Mouse (Mus musculus) hindbrain, embryonic 16.5 days (tissue): Measurements from ENCODE around the gene Ywhaq. TPM values are rescaled to one million over a fixed set of nuclear protein-coding genes. Genes with fewer than 3 reads are reported as not detected.

Experiments used
- ATAC-seq: fragments of 200-750 bp; cut with Nextera tagmentation; 2 replicates; pipeline ENCODE4 v1.8.0; 2017; ENCODE audit warnings: moderate TSS enrichment, moderate library complexity
- H3K27ac ChIP-seq: fragments of 300-500 bp; sonication (generic); 2 replicates; pipeline ENCODE4 v1.5.1; 2014; ENCODE audit warnings: low read depth, mild to moderate bottlenecking, control low read depth, low read length, moderate library complexity
- H3K27me3 ChIP-seq: fragments of 300-500 bp; sonication (generic); replicated peaks from 2 replicates; pipeline ENCODE4 v1.6.1; 2014; ENCODE audit warnings: low read length; ENCODE audit not compliant: control insufficient read depth, insufficient read depth
- H3K36me3 ChIP-seq: fragments of 300-500 bp; sonication (generic); 2 replicates; pipeline ENCODE4 v1.6.1; 2014; ENCODE audit warnings: mild to moderate bottlenecking, low read length, moderate library complexity, mixed read lengths; ENCODE audit not compliant: control insufficient read depth, insufficient read depth
- H3K4me1 ChIP-seq: fragments of 300-500 bp; sonication (generic); 2 replicates; pipeline ENCODE4 v1.6.1; 2014; ENCODE audit warnings: low read depth, low read length; ENCODE audit not compliant: control insufficient read depth, insufficient read depth
- H3K4me2 ChIP-seq: fragments of 300-500 bp; sonication (generic); 2 replicates; pipeline ENCODE4 v1.6.1; 2014; ENCODE audit warnings: mild to moderate bottlenecking, low read length, control low read depth, moderate library complexity
- H3K4me3 ChIP-seq: fragments of 300-500 bp; sonication (generic); 2 replicates; pipeline ENCODE4 v1.5.1; 2014; ENCODE audit warnings: mild to moderate bottlenecking, low read length, control low read depth, moderate library complexity
- H3K9ac ChIP-seq: fragments of 300-500 bp; sonication (generic); 2 replicates; pipeline ENCODE4 v1.6.1; 2014; ENCODE audit warnings: low read depth, mild to moderate bottlenecking, control low read depth, low read length, moderate library complexity
- H3K9me3 ChIP-seq: fragments of 300-500 bp; sonication (generic); 2 replicates; pipeline ENCODE4 v1.6.1; 2014; ENCODE audit warnings: mild to moderate bottlenecking, low read length, moderate library complexity; ENCODE audit not compliant: control insufficient read depth
- WGBS: fragments of 180-500 bp; shearing (Covaris S2); extraction: QIAGEN DNeasy Blood & Tissue Kit; methylation state at CpG from one replicate; pipeline ENCODE4 v1.1.7; 2014; 5-methylcytosine and 5-hydroxymethylcytosine counted together
- polyA plus RNA-seq: library from polyadenylated mRNA; unstranded; fragments of >200 nt; fragmentation: Nextera tagmentation; extraction: Ambion mirVana; gene quantifications from 2 replicates; pipeline ENCODE4 v1.2.1, GENCODE M21; 2015

Ywhaq gene
- polyA plus RNA-seq, 1 experiment from 2014 or later, result 1,184 TPM

DNA sequence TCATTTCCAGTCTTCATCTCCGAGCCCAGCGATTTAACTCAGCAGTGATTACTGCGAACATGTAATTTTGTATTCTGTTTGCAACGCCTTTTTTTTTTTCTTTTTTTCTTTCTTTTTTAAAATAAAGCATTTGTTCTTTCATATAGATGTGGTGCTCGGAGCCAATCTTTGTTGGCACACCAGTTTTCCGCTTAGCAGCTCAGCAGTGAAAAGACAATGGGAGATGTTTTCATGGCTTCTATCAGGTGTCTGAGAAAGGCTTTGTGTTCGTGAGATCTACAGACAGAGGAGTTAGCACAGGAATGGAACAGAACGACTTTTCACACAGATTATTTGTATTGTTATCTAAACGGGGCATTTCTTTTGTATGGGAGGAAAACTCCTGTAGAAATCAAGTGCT lies 22.0 kb upstream of the Ywhaq start:
- Histone ChIP-seq H3K9ac (no peak overlapping the region), H3K27ac (no peak overlapping the region), H3K4me1 (no peaks in the 10 kb centered on the region), H3K36me3 (no peaks in the 10 kb centered on the region), H3K4me3 (no peak overlapping the region), H3K9me3 (no peaks in the 10 kb centered on the region), H3K27me3 (no peaks in the 10 kb centered on the region), H3K4me2 (no peak overlapping the region)
- 44% methylated on average over 9 of the region's 9 CpGs for WGBS
- ATAC-seq, result 0 out of 2 replicates have a peak, but pooled peaks have one; percentile 28

DNA sequence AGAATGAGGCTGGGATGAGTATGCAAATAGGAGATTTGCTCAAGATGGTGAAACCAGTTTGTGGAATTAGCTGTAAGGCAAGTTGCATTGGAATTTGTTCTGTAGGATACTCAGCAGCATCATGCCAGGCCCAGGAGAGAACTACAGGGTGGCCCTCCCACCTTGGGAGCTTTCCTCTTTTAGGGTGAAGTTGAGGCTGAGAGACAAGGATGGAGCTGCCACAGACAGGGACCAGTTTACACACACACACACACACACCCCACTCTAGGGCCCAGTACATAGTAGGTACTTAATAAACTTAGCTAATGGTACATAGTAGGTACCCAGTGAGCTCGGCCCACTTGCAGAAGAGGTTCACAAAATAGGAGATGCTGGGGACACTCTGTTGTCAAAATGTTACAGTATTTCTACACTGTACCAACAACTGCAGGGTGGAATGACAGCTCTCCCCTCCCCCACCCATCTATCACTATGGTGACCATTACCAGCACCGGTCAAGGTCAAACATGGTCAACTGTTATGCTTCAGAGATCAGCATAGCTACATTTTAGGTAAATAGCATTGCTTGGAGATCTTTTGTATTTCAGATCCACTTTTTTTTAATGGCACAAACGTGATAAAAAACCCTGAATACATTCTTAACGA lies 21.4 kb upstream of the Ywhaq start:
- WGBS, result 56% methylated on average over 4 of the region's 4 CpGs
- ATAC-seq, result peak; percentile 62
- no peak overlapping the region for H3K9ac ChIP-seq

GRCm38 (mm10) chr12:21438294-21438693 lies 20.9 kb upstream of the Ywhaq start:
- ATAC-seq, result 0 out of 2 replicates have a peak, but pooled peaks have one; percentile 28
- WGBS, result 71% methylated on average over 3 of the region's 3 CpGs
- Histone ChIP-seq H3K27me3 (no peaks in the 10 kb centered on the region), H3K27ac (no peak overlapping the region), H3K9me3 (no peaks in the 10 kb centered on the region), H3K9ac (no peak overlapping the region), H3K4me3 (no peak overlapping the region), H3K4me2 (no peak overlapping the region), H3K4me1 (no peaks in the 10 kb centered on the region), H3K36me3 (no peaks in the 10 kb centered on the region)

More for the DNA sequence above, 21.4 kb upstream of the Ywhaq start:
- Histone ChIP-seq H3K27ac (no peak overlapping the region), H3K4me1 (no peaks in the 10 kb centered on the region), H3K4me2 (no peak overlapping the region), H3K9me3 (no peaks in the 10 kb centered on the region), H3K27me3 (no peaks in the 10 kb centered on the region), H3K36me3 (no peaks in the 10 kb centered on the region), H3K4me3 (no peak overlapping the region)

GRCm38 (mm10) chr12:21431950-21432349 lies 14.5 kb upstream of the Ywhaq start:
- Histone ChIP-seq H3K27ac (no peak overlapping the region), H3K9me3 (no peaks in the 10 kb centered on the region), H3K9ac (no peak overlapping the region), H3K4me3 (no peak overlapping the region), H3K27me3 (no peaks in the 10 kb centered on the region), H3K4me1 (no peaks in the 10 kb centered on the region), H3K36me3 (no peaks in the 10 kb centered on the region), H3K4me2 (no peak overlapping the region)
- no peak for ATAC-seq
- WGBS, result 69% methylated on average over 8 of the region's 8 CpGs

DNA sequence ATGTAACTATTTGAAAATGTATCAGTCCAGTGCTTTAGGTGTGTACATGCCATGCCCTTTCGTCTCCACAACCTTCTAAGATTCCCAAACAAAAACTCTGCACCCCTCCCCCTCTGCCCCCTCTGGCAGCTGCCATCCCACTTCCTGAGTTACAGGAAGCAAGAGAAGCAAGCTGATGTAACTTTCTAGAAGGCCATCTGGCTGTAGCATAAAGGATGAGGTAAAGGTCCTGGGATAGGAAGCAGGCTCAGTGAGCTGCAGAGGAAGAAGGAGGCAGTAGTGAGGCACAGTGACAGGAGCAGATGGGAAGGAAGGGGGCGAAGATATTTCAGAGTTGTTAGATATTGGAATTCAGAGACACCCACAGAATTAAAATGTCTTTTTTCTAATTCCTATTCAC lies 13.6 kb upstream of the Ywhaq start:
- 61% methylated on average over 2 of the region's 2 CpGs for WGBS
- Histone ChIP-seq H3K9me3 (no peaks in the 10 kb centered on the region), H3K4me1 (peaks cover 6% of the 10 kb centered on the region), H3K4me3 (no peak overlapping the region), H3K9ac (no peak overlapping the region), H3K27me3 (no peaks in the 10 kb centered on the region), H3K27ac (no peak overlapping the region), H3K4me2 (no peak overlapping the region), H3K36me3 (no peaks in the 10 kb centered on the region)
- ATAC-seq, result no peak

GRCm38 (mm10) chr12:21430140-21430539 lies 12.7 kb upstream of the Ywhaq start:
- peaks cover 10% of the 10 kb centered on the region for H3K4me1 ChIP-seq
- H3K9me3 ChIP-seq, result no peaks in the 10 kb centered on the region
- no peak for ATAC-seq
- H3K27ac ChIP-seq, result no peak overlapping the region
- H3K4me2 ChIP-seq, result no peak overlapping the region
- H3K9ac ChIP-seq, result no peak overlapping the region
- H3K27me3 ChIP-seq, result no peaks in the 10 kb centered on the region
- H3K36me3 ChIP-seq, result no peaks in the 10 kb centered on the region
- 75% methylated on average over 4 of the region's 4 CpGs for WGBS
- H3K4me3 ChIP-seq, result no peak overlapping the region

- H3K9ac ChIP-seq, result no peak overlapping the region
- no peak overlapping the region for H3K4me3 ChIP-seq
- H3K4me1 ChIP-seq, result peaks cover 10% of the 10 kb centered on the region
- no peak for ATAC-seq
- no peaks in the 10 kb centered on the region for H3K36me3 ChIP-seq
- H3K4me2 ChIP-seq, result no peak overlapping the region
- H3K27ac ChIP-seq, result no peak overlapping the region
- no peaks in the 10 kb centered on the region for H3K27me3 ChIP-seq
- no peaks in the 10 kb centered on the region for H3K9me3 ChIP-seq
- 95% methylated on average over 1 of the region's 1 CpGs for whole genome bisulfite sequencing
Observed at GRCm38 (mm10) chr12:21429021-21429420, 11.6 kb upstream of the Ywhaq start.

DNA sequence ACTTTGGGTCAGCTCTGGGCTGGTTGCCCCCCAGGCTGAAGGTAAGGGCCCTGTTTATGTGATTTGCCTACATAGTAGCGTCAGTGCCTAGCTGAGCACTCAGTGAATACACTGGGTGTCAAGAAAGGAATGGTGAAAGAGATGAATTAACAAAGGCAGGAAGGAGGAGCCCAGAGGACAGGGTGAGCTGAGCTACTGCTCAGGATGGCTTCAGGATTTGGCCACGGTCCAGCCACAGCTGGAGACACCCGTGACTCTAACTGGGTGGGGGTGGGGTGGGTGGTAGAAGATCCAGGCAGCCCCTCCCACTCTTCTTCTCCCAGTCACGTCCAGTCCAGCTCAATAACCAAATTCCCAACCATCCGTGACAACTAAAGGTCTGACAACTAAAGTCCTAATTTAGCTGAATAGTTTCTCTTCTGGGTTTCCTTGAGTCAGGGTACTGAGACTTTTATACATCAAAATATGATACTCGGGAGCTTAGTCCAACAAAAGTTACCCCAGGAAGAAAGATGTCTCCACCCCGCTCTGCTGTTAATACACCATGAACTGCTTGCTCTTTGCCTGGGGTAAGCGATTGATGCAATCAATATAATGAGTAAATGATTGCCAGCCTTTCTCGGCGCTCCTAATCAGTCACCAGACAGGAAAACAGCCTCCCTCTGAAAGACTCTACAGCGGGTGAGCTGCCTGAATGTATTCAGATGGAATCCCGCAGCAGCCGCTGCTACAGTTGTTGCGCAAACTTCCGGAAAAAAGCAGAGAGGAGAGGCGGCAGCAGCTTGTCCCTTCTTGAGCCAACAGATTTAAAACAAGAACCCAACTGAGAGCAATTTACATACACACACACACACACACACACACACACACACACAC lies 8.9 kb upstream of the Ywhaq start:
- H3K9me3 ChIP-seq, result no peaks in the 10 kb centered on the region
- H3K4me1 ChIP-seq, result peaks cover 10% of the 10 kb centered on the region
- H3K27ac ChIP-seq, result no peak overlapping the region
- peak overlapping the region; percentile 23 for H3K4me3 ChIP-seq
- H3K9ac ChIP-seq, result peak overlapping the region; percentile 41; the same call in 1 of the 2 replicates
- 3% methylated on average over 16 of the region's 16 CpGs for WGBS
- H3K4me2 ChIP-seq, result peak overlapping the region; percentile 52
- H3K36me3 ChIP-seq, result no peaks in the 10 kb centered on the region
- peak; percentile 50 for ATAC-seq
- no peaks in the 10 kb centered on the region for H3K27me3 ChIP-seq

- Histone ChIP-seq H3K27me3 (no peaks in the 10 kb centered on the region), H3K9me3 (no peaks in the 10 kb centered on the region), H3K9ac (no peak overlapping the region), H3K4me2 (no peak overlapping the region), H3K4me3 (no peak overlapping the region), H3K4me1 (peaks cover 10% of the 10 kb centered on the region), H3K36me3 (no peaks in the 10 kb centered on the region), H3K27ac (no peak overlapping the region)
- no peak for ATAC-seq
- 8% methylated on average over 7 of the region's 7 CpGs for whole genome bisulfite sequencing
Observed at GRCm38 (mm10) chr12:21424683-21425082, 7.2 kb upstream of the Ywhaq start.
